Mouse (Mus musculus): Measurements from ENCODE around the gene Slc44a4. TPM values are rescaled to one million over a fixed set of nuclear protein-coding genes. Genes with fewer than 3 reads are reported as not detected.
"Not testable (repeated sequence)": the region's sequence is repeated elsewhere in the genome, so short reads cannot be mapped to it uniquely, and the experiment has no call there.

Slc44a4 gene
- total and polyA plus RNA-seq, 3 experiments, result 1.1 TPM; not detected in 2

DNA sequence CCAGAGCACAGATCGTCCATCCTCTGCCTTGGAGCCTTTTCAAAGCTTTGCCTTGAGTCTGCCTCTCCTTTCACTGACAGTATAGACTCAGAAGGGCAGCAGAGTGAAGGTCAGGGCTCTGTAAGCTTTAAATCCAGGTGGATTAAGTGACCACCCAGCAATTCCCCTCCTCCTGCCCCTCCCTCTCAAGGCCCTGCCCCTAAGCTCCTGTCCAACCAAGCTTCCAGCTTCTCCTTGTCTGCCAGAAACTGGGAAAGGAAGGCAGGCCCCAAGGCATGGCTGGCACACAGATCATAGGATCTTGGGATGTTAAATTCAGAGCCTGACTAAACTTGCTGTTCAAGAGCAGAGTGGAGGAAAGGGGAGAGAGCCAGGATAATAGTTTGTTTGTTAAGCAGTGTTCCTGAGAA, 50.4 kb downstream of the Slc44a4 start:
- no peak overlapping the region; the same call in 1 of the 2 replicates for H3K27ac ChIP-seq
- TF ChIP-seq CTCF (IDR thresholded peaks at IDR 0.05) (no peak), POLR2A (IDR thresholded peaks at IDR 0.05; ENCODE audit: insufficient read depth, low read depth, low read length) (no peak), EP300 (IDR thresholded peaks at IDR 0.05; ENCODE audit: insufficient read depth, low read depth, low read length) (no peak)
- H3K27me3 ChIP-seq (ENCODE audit: control insufficient read depth, insufficient read depth, low read length), result no peaks in the 10 kb centered on the region
- H3K36me3 ChIP-seq (ENCODE audit: control insufficient read depth, insufficient read depth, low read length), result no peaks in the 10 kb centered on the region; the same call in 1 of the 2 replicates
- peaks cover 5% of the 10 kb centered on the region for H3K4me1 ChIP-seq (ENCODE audit: control insufficient read depth, insufficient read depth, low read length)
- no peak for DNase-seq
- intact Hi-C loops (cut with DNase I), result no loop called here
- no peak overlapping the region for H3K4me3 ChIP-seq
- WGBS, result 57% methylated on average over 1 of the region's 1 CpGs
- H3K79me2 ChIP-seq (replicated peaks; ENCODE audit: control insufficient read depth, insufficient read depth, low read length), result no peaks in the 10 kb centered on the region
- no peak overlapping the region for H3K9ac ChIP-seq (ENCODE audit: low read depth, low read length)

DNA sequence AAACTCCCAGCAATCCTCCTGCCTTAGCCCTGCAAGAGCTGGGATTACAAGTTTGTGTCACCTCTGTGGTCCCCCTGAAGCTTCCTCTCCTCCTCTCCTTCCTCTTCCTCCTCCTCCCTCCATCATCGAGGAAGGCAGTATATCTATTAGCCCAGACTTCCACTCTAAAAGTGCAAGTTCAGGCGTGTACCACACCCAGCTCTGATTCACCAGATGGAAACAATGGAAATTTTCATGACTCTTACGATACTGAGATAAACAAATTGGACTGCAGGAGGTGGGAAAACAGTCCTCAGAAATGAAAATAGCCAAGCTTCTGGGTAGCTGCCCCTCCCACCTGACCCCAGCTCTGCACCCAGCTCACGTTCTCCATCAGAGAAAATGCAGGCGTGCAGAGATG, 51.4 kb downstream of the Slc44a4 start:
- no peak overlapping the region for H3K4me3 ChIP-seq
- H3K36me3 ChIP-seq (ENCODE audit: control insufficient read depth, insufficient read depth, low read length), result no peaks in the 10 kb centered on the region
- H3K79me2 ChIP-seq (replicated peaks; ENCODE audit: control insufficient read depth, insufficient read depth, low read length), result no peaks in the 10 kb centered on the region
- no peak for TF ChIP-seq POLR2A (IDR thresholded peaks at IDR 0.05; ENCODE audit: insufficient read depth, low read depth, low read length)
- TF ChIP-seq CTCF (IDR thresholded peaks at IDR 0.05), result no peak
- TF ChIP-seq EP300 (IDR thresholded peaks at IDR 0.05; ENCODE audit: insufficient read depth, low read depth, low read length), result no peak
- H3K4me1 ChIP-seq (ENCODE audit: control insufficient read depth, insufficient read depth, low read length), result peaks cover 4% of the 10 kb centered on the region
- peak overlapping the region; percentile 54 for H3K27ac ChIP-seq
- H3K9ac ChIP-seq (ENCODE audit: low read depth, low read length), result no peak overlapping the region
- no peak for DNase-seq
- 41% methylated on average over 5 of the region's 5 CpGs for WGBS
- no peaks in the 10 kb centered on the region for H3K27me3 ChIP-seq (ENCODE audit: control insufficient read depth, insufficient read depth, low read length)
- intact Hi-C loops (cut with DNase I), result no loop called here

DNA sequence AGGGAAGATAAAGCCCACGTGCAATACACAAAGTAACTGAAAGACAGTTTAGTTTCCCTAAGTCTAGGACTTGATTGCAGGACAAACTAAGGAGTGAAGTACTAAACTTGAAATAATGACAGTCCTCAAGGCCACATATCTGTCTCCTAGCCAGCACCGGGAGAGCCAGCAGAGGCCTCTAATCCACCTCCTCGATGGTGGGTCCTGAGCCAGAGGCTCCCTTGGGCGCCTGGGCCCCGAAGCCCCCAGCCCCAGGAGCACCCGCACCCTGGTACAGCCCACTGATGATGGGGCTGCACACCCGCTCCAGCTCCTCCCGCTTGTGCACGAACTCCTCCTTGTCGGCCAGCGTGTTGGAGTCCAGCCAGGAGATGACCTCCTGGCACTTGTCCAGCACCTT, 55.6 kb downstream of the Slc44a4 start, which contains the start of gene Gm20481:
Gene Gm20481 (plus strand): TSS at position 91 of the 400 bp plus-strand sequence.
- not testable (repeated sequence) for H3K27me3 ChIP-seq (ENCODE audit: control insufficient read depth, insufficient read depth, low read length); H3K4me1 ChIP-seq (ENCODE audit: control insufficient read depth, insufficient read depth, low read length); H3K27ac ChIP-seq; H3K4me3 ChIP-seq; DNase-seq; H3K36me3 ChIP-seq (ENCODE audit: control insufficient read depth, insufficient read depth, low read length); H3K79me2 ChIP-seq (replicated peaks; ENCODE audit: control insufficient read depth, insufficient read depth, low read length); H3K9ac ChIP-seq (ENCODE audit: low read depth, low read length)
- intact Hi-C loops (cut with DNase I), result loop anchor here (10.0 kb wide), 1 partner anchor 1305 kb away; the partner anchor contains the start of gene Trim39
- WGBS, result 50% methylated on average over 8 of the region's 11 CpGs

DNA sequence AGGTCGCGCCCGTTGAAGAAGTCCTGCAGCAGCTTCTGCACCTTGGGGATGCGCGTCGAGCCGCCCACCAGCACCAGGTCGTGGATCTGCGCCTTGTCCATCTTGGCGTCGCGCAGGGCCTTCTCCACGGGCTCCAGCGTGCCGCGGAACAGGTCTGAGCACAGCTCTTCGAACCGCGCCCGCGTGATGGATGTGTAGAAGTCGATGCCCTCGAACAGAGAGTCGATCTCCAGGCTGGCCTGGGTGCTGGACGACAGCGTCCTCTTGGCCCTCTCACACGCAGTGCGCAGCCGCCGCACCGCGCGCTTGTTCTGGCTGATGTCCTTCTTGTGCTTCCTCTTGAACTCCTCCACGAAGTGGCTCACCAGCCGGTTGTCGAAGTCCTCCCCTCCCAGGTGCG, 56.6 kb downstream of the Slc44a4 start:
- H3K36me3 ChIP-seq (ENCODE audit: control insufficient read depth, insufficient read depth, low read length); H3K9ac ChIP-seq (ENCODE audit: low read depth, low read length); DNase-seq; H3K27me3 ChIP-seq (ENCODE audit: control insufficient read depth, insufficient read depth, low read length); H3K4me1 ChIP-seq (ENCODE audit: control insufficient read depth, insufficient read depth, low read length); H3K27ac ChIP-seq; H3K4me3 ChIP-seq; H3K79me2 ChIP-seq (replicated peaks; ENCODE audit: control insufficient read depth, insufficient read depth, low read length): not testable (repeated sequence)
- intact Hi-C loops (cut with DNase I), result loop anchor here (10.0 kb wide), 1 partner anchor 1304 kb away; the partner anchor contains the start of gene Trim39
- 26% methylated on average over 20 of the region's 37 CpGs for WGBS

DNA sequence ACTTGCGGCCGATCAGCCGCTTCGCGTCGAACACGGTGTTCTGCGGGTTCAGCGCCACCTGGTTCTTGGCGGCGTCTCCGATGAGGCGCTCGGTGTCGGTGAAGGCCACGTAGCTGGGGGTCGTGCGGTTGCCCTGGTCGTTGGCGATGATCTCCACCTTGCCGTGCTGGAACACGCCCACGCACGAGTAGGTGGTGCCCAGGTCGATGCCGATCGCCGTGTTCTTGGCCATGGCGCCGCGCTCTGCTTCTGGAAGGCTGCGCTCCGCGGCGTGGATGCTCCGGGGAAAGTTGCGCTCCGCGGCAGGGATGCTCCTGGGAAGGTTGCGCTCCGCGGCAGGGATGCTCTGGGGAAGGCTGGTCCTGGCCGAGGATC, 57.4 kb downstream of the Slc44a4 start:
- H3K36me3 ChIP-seq (ENCODE audit: control insufficient read depth, insufficient read depth, low read length); H3K27me3 ChIP-seq (ENCODE audit: control insufficient read depth, insufficient read depth, low read length); DNase-seq; H3K4me1 ChIP-seq (ENCODE audit: control insufficient read depth, insufficient read depth, low read length); H3K79me2 ChIP-seq (replicated peaks; ENCODE audit: control insufficient read depth, insufficient read depth, low read length): not testable (repeated sequence)
- peak overlapping the region; percentile 41 for H3K4me3 ChIP-seq
- 3% methylated on average over 28 of the region's 43 CpGs for WGBS
- peak overlapping the region; percentile 79 for H3K9ac ChIP-seq (ENCODE audit: low read depth, low read length)
- intact Hi-C loops (cut with DNase I), result loop anchor here (10.0 kb wide), 1 partner anchor 1303 kb away; the partner anchor contains the start of gene Trim39
- peak overlapping the region; percentile 96 for H3K27ac ChIP-seq

DNA sequence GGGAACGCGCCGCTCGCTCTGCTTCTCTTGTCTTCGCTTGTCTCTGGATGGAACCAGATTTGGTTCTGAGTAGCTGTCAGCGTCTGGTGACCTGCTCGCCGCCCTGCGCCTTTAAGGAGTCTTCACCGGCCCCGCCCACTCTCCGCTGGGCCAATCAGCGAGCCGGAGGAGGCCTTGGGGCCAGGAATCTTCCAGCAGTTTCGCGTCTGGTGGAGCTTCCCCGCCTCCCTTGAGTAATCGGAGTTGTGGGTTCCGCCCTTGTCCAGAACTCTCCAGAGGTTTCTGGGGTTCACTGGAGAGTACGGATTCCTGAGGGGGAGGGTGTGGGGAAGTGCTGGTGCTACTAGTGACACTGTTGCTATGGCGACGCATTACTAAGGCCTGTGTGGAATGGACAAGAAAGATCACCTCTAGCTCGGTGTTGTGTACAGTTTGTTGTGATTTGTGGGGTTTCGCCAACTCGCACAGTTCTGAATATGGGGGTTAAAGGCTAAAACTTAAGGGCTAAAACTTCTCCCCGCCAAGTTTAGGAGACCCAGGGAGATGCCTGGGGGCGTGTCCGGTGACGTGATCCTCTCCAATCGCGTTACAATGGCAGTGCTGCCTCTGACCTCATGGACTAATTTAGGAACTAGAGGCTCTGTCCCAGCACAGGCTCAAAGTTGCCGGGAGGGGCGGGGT, 57.9 kb downstream of the Slc44a4 start, which contains the start of the genes Hspa1a and Hspa1l:
Gene Hspa1a (minus strand): TSS at position 88 of the 681 bp plus-strand sequence.
Gene Hspa1l (plus strand): TSS at position 635 of the 681 bp plus-strand sequence.
- intact Hi-C loops (cut with DNase I), result loop anchor here (10.0 kb wide), 1 partner anchor 1303 kb away; the partner anchor contains the start of gene Trim39
- peak; percentile 94 to 95 for DNase-seq
- peak; percentile 90 for TF ChIP-seq POLR2A (IDR thresholded peaks at IDR 0.05; ENCODE audit: insufficient read depth, low read depth, low read length)
- peak; percentile 93 for TF ChIP-seq EP300 (IDR thresholded peaks at IDR 0.05; ENCODE audit: insufficient read depth, low read depth, low read length)
- not testable (repeated sequence) for H3K36me3 ChIP-seq (ENCODE audit: control insufficient read depth, insufficient read depth, low read length); H3K4me1 ChIP-seq (ENCODE audit: control insufficient read depth, insufficient read depth, low read length); H3K27me3 ChIP-seq (ENCODE audit: control insufficient read depth, insufficient read depth, low read length); H3K79me2 ChIP-seq (replicated peaks; ENCODE audit: control insufficient read depth, insufficient read depth, low read length)
- Histone ChIP-seq H3K4me3 (peak within 1 kb of the TSS; percentile 47), H3K27ac (peak within 1 kb of the TSS; percentile 96), H3K9ac (ENCODE audit: low read depth, low read length) (peak within 1 kb of the TSS; percentile 82)
- under 1% methylated on average over 28 of the region's 33 CpGs for WGBS

Measured in heart, adult 2 months (tissue).